In the genomic region with DNA sequence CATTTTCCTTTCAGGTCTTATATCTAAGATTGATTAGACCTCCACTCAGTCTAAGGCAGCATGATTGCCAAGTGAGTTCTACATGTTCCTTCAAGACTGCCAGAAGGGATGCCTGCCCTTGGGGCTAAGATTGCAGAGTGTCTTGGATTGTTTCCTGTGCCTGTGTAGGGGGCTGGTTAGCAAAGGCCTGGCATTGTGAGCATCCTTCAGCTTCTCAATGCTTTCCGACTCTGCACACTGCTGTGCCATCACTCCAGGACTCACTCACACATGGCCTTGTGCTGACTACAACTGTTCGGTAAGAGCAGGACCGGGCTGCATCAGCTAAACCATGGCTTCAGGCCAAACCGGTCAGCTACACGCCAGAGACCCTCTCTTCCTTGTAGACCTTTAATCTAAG, we compare ENCODE assay signal across 14 mouse cellular contexts.
DNase-seq lines count a peak whose midpoint lies in the region; ATAC-seq and TF ChIP-seq lines count a peak whose summit lies in the region.
"Had no signal": no experiment of that assay in that cellular context is flagged by ENCODE, and none has a peak within 500 bp of the region (broad histone marks: within the 10 kb centered on the region; RNA-seq: fewer than 3 reads in every experiment).

No protein-coding gene starts in this region.

- no peaks in the 10 kb centered on the region for H3K27me3 ChIP-seq in intestine, embryonic 15.5 days (replicated peaks)
- H3K27me3 ChIP-seq in intestine, postnatal 0 days (replicated peaks; ENCODE audit: control insufficient read depth, insufficient read depth, low read length) = no peaks in the 10 kb centered on the region
- H3K27me3 ChIP-seq: embryonic facial prominence, embryonic 13.5 days; limb, embryonic 12.5 days had no signal

- H3K27ac ChIP-seq in intestine, embryonic 15.5 days = 0 out of 2 replicates have a peak overlapping the region, but pooled peaks have one; percentile 23
- H3K27ac ChIP-seq in intestine, postnatal 0 days (ENCODE audit: low read depth, low read length) = no peak overlapping the region
- H3K27ac ChIP-seq in brown adipose tissue, adult 24 weeks (replicated peaks; ENCODE audit: low read depth, low read length) = 0 out of 2 replicates have a peak overlapping the region, but pooled peaks have one; percentile 14

- no peak for ATAC-seq in intestine, embryonic 15.5 days
- no peak for ATAC-seq in intestine, postnatal 0 days
- ATAC-seq: midbrain, embryonic 16.5 days had no signal

- WGBS in intestine, embryonic 15.5 days = 58% methylated on average over 5 of the region's 5 CpGs
- 64% methylated on average over 5 of the region's 5 CpGs for WGBS in intestine, postnatal 0 days

- no peak overlapping the region for H3K4me3 ChIP-seq in intestine, embryonic 15.5 days (replicated peaks)
- H3K4me3 ChIP-seq in intestine, postnatal 0 days (ENCODE audit: low read depth, low read length) = no peak overlapping the region
- no peak overlapping the region for H3K4me3 ChIP-seq in brown adipose tissue, adult 24 weeks (ENCODE audit: insufficient read depth, low read depth, low read length)
- H3K4me3 ChIP-seq: embryonic facial prominence, embryonic 13.5 days; limb, embryonic 12.5 days had no signal

- H3K4me1 ChIP-seq in intestine, embryonic 15.5 days (replicated peaks) = peaks cover 20% of the 10 kb centered on the region
- H3K4me1 ChIP-seq in intestine, postnatal 0 days (replicated peaks; ENCODE audit: control insufficient read depth, insufficient read depth, low read length) = 0 out of 2 replicates have a peak, but pooled peaks cover 3% of the 10 kb centered on the region
- H3K4me1 ChIP-seq in brown adipose tissue, adult 24 weeks (ENCODE audit: control insufficient read depth, insufficient read depth, insufficient read length, low read length) = peaks cover 12% of the 10 kb centered on the region

- no peak overlapping the region for H3K9ac ChIP-seq in intestine, embryonic 15.5 days
- no peak overlapping the region for H3K9ac ChIP-seq in intestine, postnatal 0 days (ENCODE audit: low read depth, low read length)
- H3K9ac ChIP-seq: embryonic facial prominence, embryonic 13.5 days; limb, embryonic 12.5 days had no signal

- no peaks in the 10 kb centered on the region for H3K36me3 ChIP-seq in intestine, embryonic 15.5 days
- H3K36me3 ChIP-seq in intestine, postnatal 0 days (ENCODE audit: control insufficient read depth, insufficient read depth) = no peaks in the 10 kb centered on the region

- H3K9me3 ChIP-seq in intestine, embryonic 15.5 days = no peaks in the 10 kb centered on the region
- H3K9me3 ChIP-seq in intestine, postnatal 0 days (ENCODE audit: control insufficient read depth) = no peaks in the 10 kb centered on the region
- H3K9me3 ChIP-seq: embryonic facial prominence, embryonic 13.5 days; limb, embryonic 12.5 days had no signal

- H3K4me2 ChIP-seq in intestine, embryonic 15.5 days (replicated peaks) = no peak overlapping the region
- H3K4me2 ChIP-seq in intestine, postnatal 0 days (replicated peaks; ENCODE audit: low read depth) = no peak overlapping the region
- H3K4me2 ChIP-seq: embryonic facial prominence, embryonic 13.5 days; limb, embryonic 12.5 days had no signal

- peak; percentile 93 for DNase-seq in heart, adult 11 months
- no peak for DNase-seq in heart, adult 9 months (ENCODE audit: low spot score in 2 of 2)
- DNase-seq in heart, postnatal 4 days = peak; percentile 29
- DNase-seq in layer of hippocampus, adult 11-12 months (ENCODE audit: low spot score) = no peak
- DNase-seq in urinary bladder, adult 2 months (ENCODE audit: low spot score) = no peak
- DNase-seq: cerebellum, postnatal 36 days; kidney, adult 9 months; lung, adult 2 months had no signal

- no peak for TF ChIP-seq CTCF in intestine, postnatal 0 days (IDR thresholded peaks at IDR 0.05; ENCODE audit: low read depth)

Comparison
In these comparisons a context has a peak if more than half of its experiments do, and no peak if none do; other contexts are left out.
1. DNase-seq: peak in heart, adult 11 months (single experiment) and heart, postnatal 4 days (single experiment); none in heart, adult 9 months (0 of 2), layer of hippocampus, adult 11-12 months (single experiment) and urinary bladder, adult 2 months (single experiment).